Mouse (Mus musculus) urinary bladder, postnatal 14 days (tissue): Measurements from ENCODE around the gene Dennd1c.

Source experiments
- DNase-seq: peaks from one replicate; pipeline ENCODE4 v3.0.0; 2021; ENCODE audit warnings: low spot score

Dennd1c gene

DNA sequence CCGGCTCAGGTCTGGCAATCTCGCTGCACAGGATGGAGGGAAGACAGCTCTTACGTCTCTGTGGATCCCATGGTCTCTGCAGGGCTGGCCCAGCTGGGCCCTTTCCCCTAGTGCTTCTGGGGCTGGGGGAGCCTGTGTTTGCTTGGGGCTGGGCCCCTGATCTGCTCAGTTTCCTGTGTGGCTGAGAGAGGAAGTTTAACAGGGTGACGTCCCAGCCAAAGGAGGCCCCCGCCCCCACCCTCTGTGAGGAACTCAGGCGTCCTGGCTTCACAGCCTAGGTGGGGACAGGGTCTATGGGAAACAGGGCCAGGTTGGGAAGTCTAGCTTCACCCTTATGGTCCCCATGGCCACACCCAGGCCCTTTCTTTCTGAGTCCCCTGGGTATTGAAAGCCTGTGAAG is at the start of gene Dennd1c:
TSS of gene Dennd1c (minus strand) at position 179 of the 400 bp plus-strand sequence.
- DNase-seq: no peak

- no peak for DNase-seq
Measured at GRCm38 (mm10) chr17:57125853-57126622, 47.7 kb upstream of the Dennd1c start.

GRCm38 (mm10) chr17:57124792-57125191 is 46.5 kb upstream of the Dennd1c start:
- DNase-seq: no peak

DNA sequence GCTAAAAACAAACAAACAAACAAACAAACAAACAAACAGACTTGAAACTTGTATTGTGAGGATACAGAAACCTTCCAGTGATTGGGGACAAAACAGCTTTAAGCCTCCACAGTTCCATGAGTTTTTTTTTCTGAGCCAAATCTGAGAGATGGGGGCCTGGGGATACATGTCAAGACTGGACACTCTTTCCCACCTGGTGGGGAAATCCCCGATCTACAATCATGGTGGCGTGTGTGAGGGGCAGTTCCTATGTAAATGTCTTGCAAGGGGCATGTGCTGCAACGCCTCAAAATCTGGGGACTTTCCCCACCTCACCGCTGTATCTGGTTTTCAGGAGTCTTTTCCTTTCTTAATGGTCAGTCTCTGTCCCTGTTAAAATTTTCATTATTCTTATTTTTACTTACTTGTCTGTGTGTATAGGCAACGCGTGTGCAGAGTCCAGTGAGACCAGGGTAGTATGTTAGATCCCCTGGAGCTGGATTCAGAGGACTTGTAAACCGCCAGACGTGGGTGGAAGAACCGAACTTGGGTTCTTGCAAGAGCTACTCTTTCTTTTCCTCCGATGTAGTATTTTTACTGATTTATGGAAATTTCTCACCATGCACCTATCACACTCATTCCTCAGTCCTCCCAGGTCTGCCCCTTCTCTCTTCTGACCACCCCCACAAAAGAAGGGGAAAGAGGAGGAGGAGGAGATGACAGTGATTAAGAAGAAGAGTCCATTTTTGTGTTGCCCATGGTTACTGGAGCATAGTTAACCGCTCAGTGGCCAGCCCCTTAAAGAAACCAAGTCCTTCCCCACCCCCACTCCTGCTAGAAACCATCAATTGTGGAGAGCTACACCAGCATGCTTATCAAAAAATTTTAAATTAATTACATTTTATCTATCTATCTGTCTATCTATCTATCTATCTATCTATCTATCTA is 45.1 kb upstream of the Dennd1c start:
- no peak for DNase-seq

DNA sequence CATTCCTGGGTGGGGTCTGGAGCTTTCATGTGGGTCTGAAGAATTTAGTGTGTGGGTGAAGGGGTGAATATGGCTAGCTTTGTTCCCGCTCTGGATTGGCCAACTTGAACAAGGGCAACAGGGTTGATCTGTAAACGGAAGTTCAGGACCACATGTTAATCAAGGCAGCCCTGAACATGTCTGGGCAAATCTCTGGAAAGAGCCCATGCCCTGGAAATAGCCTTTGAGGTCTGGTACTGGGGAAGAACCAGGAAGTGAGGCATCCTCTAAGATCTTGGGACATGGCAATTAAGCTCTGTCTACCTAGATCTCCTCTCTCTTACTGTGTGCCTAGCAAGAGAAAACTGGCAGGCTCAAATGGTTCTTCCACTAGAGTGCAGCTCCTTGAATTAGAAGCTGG is 43.5 kb upstream of the Dennd1c start:
- DNase-seq: no peak

DNA sequence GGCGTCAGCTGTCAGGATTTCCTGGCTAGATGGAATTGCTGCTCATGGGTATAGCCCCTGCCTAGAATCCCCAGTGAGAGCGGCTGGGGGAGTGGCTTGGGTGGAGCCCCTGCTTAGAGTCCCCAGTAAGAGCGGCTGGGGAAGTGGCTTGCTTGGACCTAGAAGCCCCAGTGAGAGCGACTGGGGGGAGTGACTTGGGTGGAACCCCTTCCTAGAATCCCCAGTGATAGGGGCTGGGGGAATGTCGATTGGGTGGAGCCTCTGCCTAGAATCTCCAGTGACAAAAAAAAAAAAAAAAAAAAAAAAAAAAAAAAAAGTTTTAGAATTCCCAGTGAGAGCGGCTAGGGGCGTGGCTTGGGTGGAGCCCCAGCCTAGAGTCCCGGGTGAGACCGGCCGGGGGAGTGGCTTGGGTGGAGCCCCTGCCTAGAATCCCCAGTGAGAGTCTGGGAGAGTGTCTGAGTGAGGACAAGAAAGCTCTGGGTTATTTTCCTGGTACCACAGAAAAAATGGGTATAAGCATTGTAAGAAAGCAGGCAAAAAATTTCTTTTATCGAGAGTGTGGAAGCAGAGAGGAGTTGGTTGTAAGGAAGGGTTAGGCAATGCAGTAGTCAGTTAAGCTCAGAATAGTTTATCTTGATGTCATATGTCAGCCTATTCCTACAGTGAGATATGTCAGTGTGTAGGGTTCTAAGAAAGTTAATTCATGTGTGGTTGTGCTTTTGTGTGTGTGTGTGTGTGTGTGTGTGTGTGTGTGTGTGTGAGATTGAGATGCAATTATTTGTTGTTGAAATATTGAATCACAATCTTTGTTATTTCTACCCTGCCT is 40.4 kb upstream of the Dennd1c start:
- peak; percentile 25 for DNase-seq

GRCm38 (mm10) chr17:57116801-57117200 is 38.5 kb upstream of the Dennd1c start:
- no peak for DNase-seq

GRCm38 (mm10) chr17:57112768-57113474 is 34.6 kb upstream of the Dennd1c start:
- DNase-seq: no peak

DNA sequence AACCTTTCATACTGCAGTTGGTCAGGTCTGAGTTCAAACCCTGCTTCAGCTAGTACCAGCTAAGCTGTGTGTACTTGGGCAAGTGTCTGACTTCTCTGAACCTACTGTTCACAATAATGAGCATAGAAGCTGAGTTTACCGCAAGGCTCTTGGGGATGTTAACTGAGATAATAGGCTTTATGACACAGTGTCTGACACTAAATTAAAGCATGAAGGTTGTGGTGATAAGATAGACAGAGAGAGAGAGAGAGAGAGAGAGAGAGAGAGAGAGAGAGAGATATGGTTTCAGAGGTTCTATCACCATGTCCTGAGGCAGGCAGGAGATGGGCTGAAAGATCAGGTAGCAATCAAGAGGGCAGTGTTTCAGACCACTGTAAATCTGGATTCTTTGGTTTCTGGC is 31.7 kb upstream of the Dennd1c start:
- no peak for DNase-seq

DNA sequence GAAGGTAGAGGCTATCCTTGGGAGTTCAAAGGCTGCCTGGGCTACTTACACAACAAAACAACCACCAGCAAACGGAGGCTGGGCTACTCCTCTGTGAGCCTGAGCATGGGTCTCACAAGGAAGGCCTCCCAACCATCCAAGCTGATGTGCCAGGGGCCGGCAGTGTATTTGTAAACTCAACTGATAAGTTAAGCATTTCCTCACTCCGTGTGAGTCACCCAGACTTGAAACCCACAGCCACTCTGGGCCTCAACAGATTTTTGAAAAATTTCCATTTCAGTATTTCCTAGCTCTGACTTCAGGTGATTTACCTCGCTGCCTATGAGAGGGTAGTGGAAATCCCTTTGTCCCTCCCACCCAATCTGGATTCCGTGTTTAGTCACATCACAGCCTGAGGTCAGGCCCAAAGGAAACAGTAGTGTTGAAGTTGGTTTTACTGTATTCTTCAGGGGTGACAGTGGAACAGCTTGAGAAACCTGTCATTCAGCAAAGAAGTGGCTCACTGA is 30.4 kb upstream of the Dennd1c start:
- DNase-seq: no peak

DNA sequence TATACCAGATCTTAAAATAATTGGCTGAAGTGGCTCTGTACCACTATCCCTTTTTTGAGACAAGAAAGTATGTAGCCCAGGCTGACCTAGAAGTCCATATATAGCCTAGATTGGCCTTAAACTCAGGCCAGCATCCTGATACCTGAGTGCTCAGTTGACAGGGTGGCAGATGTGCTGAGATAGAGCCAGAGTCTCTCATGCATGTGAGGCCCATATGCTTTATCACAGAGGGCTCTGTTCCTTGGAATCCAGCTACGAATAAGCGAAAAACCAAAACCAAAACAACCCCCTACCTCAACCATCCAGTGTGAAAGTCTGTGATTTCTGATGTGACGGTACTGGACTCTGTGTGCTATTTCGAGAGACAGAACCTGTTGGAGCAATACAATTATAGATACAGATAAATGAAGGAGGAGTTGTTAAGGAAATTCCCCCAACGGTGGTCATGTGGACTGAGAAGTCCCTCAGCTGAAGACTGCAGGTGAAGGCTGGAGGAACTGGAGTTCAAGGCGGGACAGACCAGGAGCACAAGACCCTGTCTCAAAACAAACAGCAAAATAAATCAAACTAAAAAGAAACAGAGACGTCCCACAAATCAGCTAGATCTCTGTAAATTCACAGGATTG is 29.8 kb upstream of the Dennd1c start:
- no peak for DNase-seq

- no peak for DNase-seq
Measured at GRCm38 (mm10) chr17:57107064-57107463, 28.8 kb upstream of the Dennd1c start.

DNA sequence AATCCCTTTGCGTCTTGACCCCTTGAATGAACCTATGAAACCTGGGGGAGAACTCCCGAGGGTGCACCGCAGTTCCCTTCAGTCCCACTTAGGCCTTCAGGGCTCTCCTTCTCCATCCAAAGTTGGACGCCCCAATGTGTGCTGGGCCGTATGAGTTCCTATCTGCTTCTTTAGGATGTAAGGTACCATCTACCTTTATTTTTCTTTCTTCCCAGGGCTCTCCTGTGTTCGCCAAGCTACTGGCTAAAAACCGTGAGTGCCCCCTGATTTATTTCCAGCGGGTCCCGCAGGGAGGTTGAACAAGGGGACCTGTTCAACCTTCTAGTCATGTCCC is 27.7 kb upstream of the Dennd1c start:
- DNase-seq: no peak

GRCm38 (mm10) chr17:57105181-57106034 is 27.1 kb upstream of the Dennd1c start, which contains the start of gene Tnfsf9:
Gene Tnfsf9, plus strand, starts transcription at chr17:57105325.
- peak; percentile 37 for DNase-seq

GRCm38 (mm10) chr17:57104496-57104895 is 26.2 kb upstream of the Dennd1c start:
- no peak for DNase-seq

DNA sequence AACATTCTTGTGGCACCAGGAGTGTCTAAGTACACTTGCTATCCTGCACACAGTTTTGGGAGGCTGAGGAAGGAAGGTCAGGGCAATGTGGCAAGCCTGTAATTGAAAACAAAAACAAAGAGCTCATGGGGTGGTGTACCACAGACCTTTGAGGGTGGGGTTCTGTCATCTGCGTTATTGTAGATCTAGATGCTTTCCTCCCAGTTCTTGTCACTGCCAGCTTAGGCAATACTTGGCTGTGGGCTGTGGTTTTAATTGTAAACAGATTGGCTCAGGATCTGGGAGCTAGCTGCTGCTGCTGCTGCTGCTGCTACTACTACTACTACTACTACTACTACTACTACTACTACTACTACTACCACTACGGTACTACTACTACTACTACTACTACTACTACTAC is 24.0 kb upstream of the Dennd1c start:
- DNase-seq: no peak

DNA sequence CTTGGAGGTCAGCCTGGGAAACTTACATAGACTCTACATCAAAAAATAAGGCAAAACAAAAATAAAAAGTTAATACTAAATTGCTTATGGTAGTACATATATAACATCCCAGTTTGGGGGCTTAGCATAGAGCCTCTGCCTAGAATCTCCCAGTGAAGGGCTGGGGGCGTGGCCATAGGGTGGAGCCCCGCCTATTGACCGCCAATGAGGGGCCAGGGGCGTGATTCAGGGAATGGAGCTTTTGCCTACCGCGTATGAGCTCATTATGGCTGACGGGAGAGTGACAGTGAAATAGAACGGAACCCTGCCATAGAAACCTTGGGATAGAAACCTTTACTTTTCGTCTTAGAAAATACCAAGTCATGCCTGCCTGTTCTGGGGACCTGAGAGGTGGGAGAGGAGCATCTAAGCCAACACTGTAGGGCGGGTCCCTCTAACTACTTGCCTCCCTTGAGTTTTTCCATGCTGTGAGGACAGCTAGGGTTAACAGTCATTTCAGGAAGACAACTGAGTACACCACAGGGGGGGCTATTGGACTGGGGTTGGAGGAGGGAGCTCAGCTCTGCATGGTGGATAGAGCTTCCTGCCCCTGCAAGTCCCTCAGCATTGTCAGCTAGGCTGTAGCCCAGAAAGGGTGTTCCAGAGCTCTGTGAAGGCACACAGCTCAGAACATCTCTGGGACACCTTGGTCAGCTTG is 21.5 kb upstream of the Dennd1c start:
- no peak for DNase-seq

DNA sequence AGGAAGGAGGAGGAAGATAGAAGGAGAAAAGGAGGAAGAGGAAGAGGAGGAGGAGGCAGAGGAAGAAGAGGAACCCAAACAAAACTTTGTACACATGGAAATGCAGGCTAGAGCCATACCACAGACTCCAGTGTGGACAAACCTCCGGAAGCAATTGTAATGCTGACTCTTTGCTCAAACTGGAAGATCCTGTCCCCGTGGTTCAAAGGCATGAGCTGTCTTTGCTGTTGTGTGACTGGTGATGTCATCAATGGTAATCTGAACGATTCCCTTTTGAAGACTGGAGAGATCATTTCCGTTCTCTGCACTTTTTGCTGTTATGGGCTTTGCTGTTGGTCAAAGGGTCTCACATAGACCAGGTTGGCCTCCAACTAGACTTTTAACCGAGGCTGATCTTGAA is 20.0 kb upstream of the Dennd1c start:
- DNase-seq: no peak

DNA sequence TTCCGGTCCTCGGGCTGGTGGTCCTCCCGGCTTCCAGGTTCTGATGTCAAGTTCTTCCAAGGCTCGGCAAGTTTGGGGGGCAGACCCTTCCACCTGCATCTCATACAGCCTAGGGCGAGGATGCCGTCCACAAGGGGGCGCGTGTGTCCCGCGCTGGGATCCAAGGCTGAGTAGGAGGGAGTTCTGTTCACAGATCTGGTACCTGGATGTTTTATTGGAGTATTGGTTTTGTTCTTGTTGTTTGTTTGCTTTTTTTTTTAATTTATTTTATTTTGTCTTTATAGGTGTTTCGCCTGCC is 18.3 kb upstream of the Dennd1c start:
- DNase-seq: peak; percentile 86
